Mouse (Mus musculus): ENCODE measurements at regions not wholly inside any gene's neighbourhood (a gene's known extent, or its start where the extent isn't known, plus 50 kb on each side); places are given as distances from the start of the nearest gene placed in this dataset.

GRCm38 (mm10) chr1:73214305-73214946 is 198.7 kb upstream of the Tnp1 start:
- in situ Hi-C loops (cut with MboI; ENCODE audit: low pct_ligation_motif_present, low pct_unique_long_range_greater_than_20kb, low sequenced_read_pairs) (no loop called here), dilution Hi-C loops (cut with MboI; ENCODE audit: extremely low pct_ligation_motif_present, extremely low pct_unique_long_range_greater_than_20kb, low sequenced_read_pairs) (no loop called here)
- Histone ChIP-seq H3K4me3 (replicated peaks in 1 of 3; ENCODE audit: low read depth in 2 of 3, low read length in 2 of 3, poor library complexity in 1 of 3) (no peak overlapping the region), H3K27ac (ENCODE audit: insufficient read depth, low read depth) (no peak overlapping the region), H3K4me2 (ENCODE audit: insufficient read depth, low read depth, poor library complexity, severe bottlenecking) (no peak overlapping the region), H3K79me2 (replicated peaks; ENCODE audit: control insufficient read depth, extremely low read depth, insufficient read depth, poor library complexity, severe bottlenecking) (no peaks in the 10 kb centered on the region), H3K36me3 (replicated peaks in 1 of 2; ENCODE audit: control insufficient read depth in 1 of 2, insufficient read depth in 1 of 2, low read length in 1 of 2) (no peaks in the 10 kb centered on the region), H3K9me3 (replicated peaks; ENCODE audit: low read length) (no peaks in the 10 kb centered on the region), H3K9ac (ENCODE audit: insufficient read depth, low read depth) (no peak overlapping the region), H3K4me1 (ENCODE audit: control insufficient read depth in 1 of 2, insufficient read depth in 2 of 2) (0 out of 4 replicates have a peak, but pooled peaks cover 0 to 3% of the 10 kb centered on the region in 2 experiments), H3K27me3 (replicated peaks) (peaks cover 63% of the 10 kb centered on the region)
- no peak for DNase-seq (ENCODE audit: extremely low read depth)
- TF ChIP-seq GABPA (IDR thresholded peaks at IDR 0.05; ENCODE audit: insufficient replicate concordance, low read depth, low read length), result no peak
- no peak for TF ChIP-seq KAT2A (IDR thresholded peaks at IDR 0.05; ENCODE audit: insufficient replicate concordance, low read length)
- no peak for TF ChIP-seq CTCF (conservative IDR thresholded peaks at IDR 0.05 in 1 of 2, IDR thresholded peaks at IDR 0.05 in 1 of 2; ENCODE audit: low read depth in 2 of 2, low read length in 2 of 2)

DNA sequence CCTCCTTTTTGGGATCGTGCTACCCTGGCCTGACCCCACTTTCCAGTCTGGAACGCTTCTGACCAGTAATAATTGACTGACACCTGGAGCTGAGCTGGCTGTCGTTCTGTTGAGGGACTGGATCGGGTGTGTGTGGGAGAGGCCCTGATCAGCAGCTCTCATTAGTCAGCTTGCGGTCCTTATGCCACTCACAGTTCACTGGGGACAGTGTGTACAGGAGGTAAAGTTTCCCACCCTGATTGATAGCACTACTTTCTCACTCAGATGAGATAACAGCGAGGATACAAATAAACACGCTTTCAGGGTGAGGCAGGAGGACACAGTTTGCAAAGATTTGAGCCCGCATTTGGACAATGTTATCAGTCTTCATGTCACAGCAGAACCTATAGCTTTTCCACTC is 191.7 kb upstream of the Tnp1 start:
- TF ChIP-seq USF2 (conservative IDR thresholded peaks at IDR 0.05; ENCODE audit: low read depth, low read length) (no peak), JUND (conservative IDR thresholded peaks at IDR 0.05; ENCODE audit: low read depth, low read length) (no peak), BHLHE40 (IDR thresholded peaks at IDR 0.05; ENCODE audit: low read depth, low read length) (no peak), CHD2 (IDR thresholded peaks at IDR 0.05; ENCODE audit: low read length) (no peak), MYC (IDR thresholded peaks at IDR 0.05; ENCODE audit: low read depth, low read length) (no peak)
- dilution Hi-C loops (cut with MboI; ENCODE audit: extremely low pct_ligation_motif_present, extremely low pct_unique_long_range_greater_than_20kb, low sequenced_read_pairs) (no loop called here), in situ Hi-C loops (cut with MboI; ENCODE audit: low pct_ligation_motif_present, low pct_unique_long_range_greater_than_20kb, low sequenced_read_pairs) (no loop called here)
- no peaks in the 10 kb centered on the region for H3K9me3 ChIP-seq (replicated peaks; ENCODE audit: low read length)
- H3K4me1 ChIP-seq (ENCODE audit: control insufficient read depth in 1 of 2, insufficient read depth in 2 of 2), result no peaks in the 10 kb centered on the region
- no peaks in the 10 kb centered on the region for H3K79me2 ChIP-seq (replicated peaks; ENCODE audit: control insufficient read depth, extremely low read depth, insufficient read depth, poor library complexity, severe bottlenecking)
- DNase-seq (ENCODE audit: extremely low read depth), result no peak
- H3K27ac ChIP-seq (ENCODE audit: insufficient read depth, low read depth), result no peak overlapping the region
- peaks cover 69% of the 10 kb centered on the region for H3K27me3 ChIP-seq (replicated peaks)
- H3K36me3 ChIP-seq (replicated peaks in 1 of 2; ENCODE audit: control insufficient read depth in 1 of 2, insufficient read depth in 1 of 2, low read length in 1 of 2), result no peaks in the 10 kb centered on the region
- H3K9ac ChIP-seq (ENCODE audit: insufficient read depth, low read depth), result no peak overlapping the region
- H3K4me2 ChIP-seq (ENCODE audit: insufficient read depth, low read depth, poor library complexity, severe bottlenecking), result no peak overlapping the region
- no peak overlapping the region for H3K4me3 ChIP-seq (replicated peaks in 1 of 3; ENCODE audit: low read depth in 2 of 3, low read length in 2 of 3, poor library complexity in 1 of 3)

DNA sequence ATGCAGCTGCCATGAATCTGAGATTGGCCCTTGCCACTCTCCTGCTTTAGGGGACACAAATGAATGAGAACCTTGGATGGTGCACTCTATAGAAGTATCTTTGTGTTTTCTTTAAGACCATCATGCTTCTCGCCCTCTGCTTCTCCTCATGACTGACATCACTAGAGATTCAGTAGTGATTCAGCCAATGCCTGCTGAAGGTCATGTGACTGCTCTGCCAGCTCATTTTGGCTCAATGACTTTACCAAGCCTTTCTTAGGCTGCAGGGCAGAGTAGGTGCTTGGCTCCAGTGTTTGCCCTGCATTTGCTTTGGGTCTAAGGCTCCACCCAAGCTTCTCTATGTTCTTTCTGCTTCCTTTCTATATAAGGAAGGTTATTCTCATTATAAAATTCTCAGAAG is 190.1 kb upstream of the Tnp1 start:
- no peaks in the 10 kb centered on the region for H3K9me3 ChIP-seq (replicated peaks; ENCODE audit: low read length)
- TF ChIP-seq NRF1 (IDR thresholded peaks at IDR 0.05; ENCODE audit: low read depth, low read length), result no peak
- no peak for TF ChIP-seq E2F4 (IDR thresholded peaks at IDR 0.05; ENCODE audit: insufficient replicate concordance, low read depth, low read length)
- TF ChIP-seq CTCF (conservative IDR thresholded peaks at IDR 0.05 in 1 of 2, IDR thresholded peaks at IDR 0.05 in 1 of 2; ENCODE audit: low read depth in 2 of 2, low read length in 2 of 2), result no peak
- TF ChIP-seq POLR2AphosphoS2 (IDR thresholded peaks at IDR 0.05; ENCODE audit: low read depth, low read length), result no peak
- no peak for TF ChIP-seq CHD2 (IDR thresholded peaks at IDR 0.05; ENCODE audit: low read length)
- no peak for TF ChIP-seq ELF1 (IDR thresholded peaks at IDR 0.05; ENCODE audit: low read depth, low read length)
- no peak for TF ChIP-seq ZNF384 (IDR thresholded peaks at IDR 0.05; ENCODE audit: low read depth, low read length)
- no peak for TF ChIP-seq HCFC1 (IDR thresholded peaks at IDR 0.05; ENCODE audit: low read depth, low read length)
- no peak for TF ChIP-seq NELFE (IDR thresholded peaks at IDR 0.05; ENCODE audit: low read depth, low read length)
- no peak for TF ChIP-seq MAFK (IDR thresholded peaks at IDR 0.05; ENCODE audit: insufficient replicate concordance, low read length)
- no peak for TF ChIP-seq PAX5 (IDR thresholded peaks at IDR 0.05; ENCODE audit: low read length)
- TF ChIP-seq SMC3 (IDR thresholded peaks at IDR 0.05; ENCODE audit: low read depth, low read length), result no peak
- no peak for TF ChIP-seq MEF2A (IDR thresholded peaks at IDR 0.05; ENCODE audit: borderline replicate concordance, low read depth, low read length)
- DNase-seq (ENCODE audit: extremely low read depth), result no peak
- H3K4me3 ChIP-seq (replicated peaks in 1 of 3; ENCODE audit: low read depth in 2 of 3, low read length in 2 of 3, poor library complexity in 1 of 3), result no peak overlapping the region
- dilution Hi-C loops (cut with MboI; ENCODE audit: extremely low pct_ligation_motif_present, extremely low pct_unique_long_range_greater_than_20kb, low sequenced_read_pairs), result no loop called here
- H3K36me3 ChIP-seq (replicated peaks in 1 of 2; ENCODE audit: control insufficient read depth in 1 of 2, insufficient read depth in 1 of 2, low read length in 1 of 2), result no peaks in the 10 kb centered on the region
- H3K4me1 ChIP-seq (ENCODE audit: control insufficient read depth in 1 of 2, insufficient read depth in 2 of 2), result no peaks in the 10 kb centered on the region
- no peak overlapping the region for H3K9ac ChIP-seq (ENCODE audit: insufficient read depth, low read depth)
- in situ Hi-C loops (cut with MboI; ENCODE audit: low pct_ligation_motif_present, low pct_unique_long_range_greater_than_20kb, low sequenced_read_pairs), result no loop called here
- H3K27me3 ChIP-seq (replicated peaks), result peaks cover 62% of the 10 kb centered on the region
- no peak overlapping the region for H3K4me2 ChIP-seq (ENCODE audit: insufficient read depth, low read depth, poor library complexity, severe bottlenecking)
- H3K79me2 ChIP-seq (replicated peaks; ENCODE audit: control insufficient read depth, extremely low read depth, insufficient read depth, poor library complexity, severe bottlenecking), result no peaks in the 10 kb centered on the region
- no peak overlapping the region for H3K27ac ChIP-seq (ENCODE audit: insufficient read depth, low read depth)
